Mouse (Mus musculus) neural tube, embryonic 11.5 days (tissue): ENCODE data around the gene Glrb. TPM values are rescaled to one million over a fixed set of nuclear protein-coding genes. Genes with fewer than 3 reads are reported as not detected.

Source experiments
- ATAC-seq: fragments of 200-750 bp; cut with Nextera tagmentation; 2 replicates; pipeline ENCODE4 v1.8.0; 2017; ENCODE audit warnings: moderate number of reproducible peaks, mild to moderate bottlenecking, moderate TSS enrichment, moderate library complexity; ENCODE audit not compliant: insufficient read depth, low FRiP score, low TSS enrichment
- DNase-seq: peaks from one replicate; pipeline ENCODE4 v3.0.0-alpha.2; 2015; ENCODE audit warnings: low spot score
- H3K27ac ChIP-seq: fragments of 300-500 bp; sonication (generic); 2 replicates; pipeline ENCODE4 v1.5.1; 2014; ENCODE audit warnings: low read depth, mild to moderate bottlenecking, low read length
- H3K27me3 ChIP-seq: fragments of 300-500 bp; sonication (generic); 2 replicates; pipeline ENCODE4 v1.6.1; 2014; ENCODE audit warnings: mild to moderate bottlenecking, low read length, mixed read lengths; ENCODE audit not compliant: control insufficient read depth, insufficient read depth
- H3K36me3 ChIP-seq: fragments of 300-500 bp; sonication (generic); 2 replicates; pipeline ENCODE4 v1.6.1; 2014; ENCODE audit warnings: mild to moderate bottlenecking, low read length, moderate library complexity, mixed read lengths; ENCODE audit not compliant: control insufficient read depth, insufficient read depth
- H3K4me1 ChIP-seq: fragments of 300-500 bp; sonication (generic); 2 replicates; pipeline ENCODE4 v1.6.1; 2014; ENCODE audit warnings: low read length, mixed read lengths; ENCODE audit not compliant: control insufficient read depth, insufficient read depth
- H3K4me2 ChIP-seq: fragments of 300-500 bp; sonication (generic); 2 replicates; pipeline ENCODE4 v1.6.1; 2014; ENCODE audit warnings: low read depth, mild to moderate bottlenecking, moderate library complexity
- H3K4me3 ChIP-seq: fragments of 300-500 bp; sonication (generic); 2 replicates; pipeline ENCODE4 v1.5.1; 2014; ENCODE audit warnings: low read depth, low read length
- H3K9ac ChIP-seq: fragments of 300-500 bp; sonication (generic); 2 replicates; pipeline ENCODE4 v1.6.1; 2014; ENCODE audit warnings: mild to moderate bottlenecking, low read length
- H3K9me3 ChIP-seq: fragments of 300-500 bp; sonication (generic); 2 replicates; pipeline ENCODE4 v1.6.1; 2016; ENCODE audit warnings: low read length; ENCODE audit not compliant: control insufficient read depth
- WGBS: fragments of 180-500 bp; shearing (Covaris S2); extraction: QIAGEN DNeasy Blood & Tissue Kit; methylation state at CpG from one replicate; pipeline ENCODE4 v1.1.7; 2014; 5-methylcytosine and 5-hydroxymethylcytosine counted together
- polyA plus RNA-seq: library from polyadenylated mRNA; unstranded; fragments of >200 nt; fragmentation: Nextera tagmentation; extraction: Ambion mirVana; gene quantifications from 2 replicates; pipeline ENCODE4 v1.2.1, GENCODE M21; 2014

Glrb gene
- polyA plus RNA-seq, 1 experiment from 2014 or later, result 14.3 TPM

DNA sequence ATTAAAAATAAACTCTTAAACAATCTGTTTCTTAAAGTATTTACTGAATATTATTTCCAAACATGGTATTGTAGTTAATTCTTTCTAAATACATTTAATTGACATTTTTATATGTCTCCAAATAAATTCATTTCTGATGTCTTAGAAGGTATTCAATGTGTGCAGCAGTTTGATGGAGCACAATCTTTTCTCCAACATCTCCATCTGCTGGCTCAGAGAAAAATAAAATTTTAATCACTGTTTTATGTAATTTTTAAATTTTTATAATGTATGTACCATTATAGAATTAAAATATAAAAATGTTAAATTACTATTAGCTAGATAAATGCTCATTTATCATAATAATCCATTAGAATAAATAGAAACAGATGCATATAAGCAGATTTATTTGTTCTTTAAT, 116.7 kb downstream of the Glrb start:
- H3K36me3 ChIP-seq, result no peaks in the 10 kb centered on the region
- ATAC-seq, result no peak
- no peak overlapping the region for H3K9ac ChIP-seq
- no peaks in the 10 kb centered on the region for H3K9me3 ChIP-seq
- no peak overlapping the region for H3K4me3 ChIP-seq
- no peak for DNase-seq
- H3K4me2 ChIP-seq, result no peak overlapping the region
- H3K4me1 ChIP-seq, result peaks cover 2% of the 10 kb centered on the region; the same call in 1 of the 2 replicates
- H3K27me3 ChIP-seq, result no peaks in the 10 kb centered on the region
- H3K27ac ChIP-seq, result no peak overlapping the region

- Histone ChIP-seq H3K36me3 (no peaks in the 10 kb centered on the region), H3K9ac (no peak overlapping the region), H3K27me3 (no peaks in the 10 kb centered on the region), H3K4me1 (peaks cover 2% of the 10 kb centered on the region; the same call in 1 of the 2 replicates), H3K9me3 (no peaks in the 10 kb centered on the region), H3K4me2 (no peak overlapping the region), H3K27ac (no peak overlapping the region), H3K4me3 (no peak overlapping the region)
- WGBS, result 95% methylated on average over 2 of the region's 2 CpGs
- ATAC-seq (no peak), DNase-seq (no peak)
These were observed 118.2 kb downstream of the Glrb start for GRCm38 (mm10) chr3:80795284-80795683.

Other genes with a start within 250 kb of the Glrb start
- 17.7 and 19.1 TPM in 2 replicates for gene Gria2, start 110.8 kb downstream of the Glrb start, polyA plus RNA-seq
- 21.7 and 25.7 TPM in 2 replicates for gene Pdgfc, start 122.8 kb upstream of the Glrb start, polyA plus RNA-seq